In genomic region chr15:81845724-81846123, GRCm38 (mm10) we compare ENCODE assay signal across 8 mouse cellular contexts. TPM values are rescaled to one million over a fixed set of nuclear protein-coding genes. Genes with fewer than 3 reads are reported as not detected.
DNase-seq lines count a peak whose midpoint lies in the region; ATAC-seq and TF ChIP-seq lines count a peak whose summit lies in the region.

No protein-coding gene starts in this region.

- H3K27ac ChIP-seq in liver, postnatal 0 days (ENCODE audit: low read depth) = peak overlapping the region; percentile 82
- H3K27ac ChIP-seq in neural tube, embryonic 15.5 days (replicated peaks) = no peak overlapping the region

- H3K9ac ChIP-seq in liver, postnatal 0 days (replicated peaks) = no peak overlapping the region
- H3K9ac ChIP-seq in neural tube, embryonic 15.5 days (replicated peaks) = no peak overlapping the region

- no peak for TF ChIP-seq CTCF in liver, postnatal 0 days (IDR thresholded peaks at IDR 0.05; ENCODE audit: low read depth)

- WGBS in liver, postnatal 0 days (ENCODE audit: insufficient replicate concordance) = 33% methylated on average over 4 of the region's 4 CpGs
- 35% methylated on average over 4 of the region's 4 CpGs for WGBS in neural tube, embryonic 15.5 days

- peak; percentile 89 for DNase-seq in gastrocnemius, adult 18-20 months (ENCODE audit: low spot score)
- no peak for DNase-seq in gastrocnemius, postnatal 10 days
- DNase-seq in adipocyte (ENCODE audit: low spot score) = peak; percentile 77
- DNase-seq in heart, postnatal 14 days = peak; percentile 68
- peak; percentile 70 for DNase-seq in liver, postnatal 0 days
- no peak for DNase-seq in thymus, postnatal 10 days (ENCODE audit: low spot score in 2 of 2)

- H3K4me2 ChIP-seq in liver, postnatal 0 days (ENCODE audit: low read depth, low read length) = no peak overlapping the region
- H3K4me2 ChIP-seq in neural tube, embryonic 15.5 days = no peak overlapping the region

- H3K27me3 ChIP-seq in liver, postnatal 0 days (ENCODE audit: insufficient read depth, low read length) = no peaks in the 10 kb centered on the region
- H3K27me3 ChIP-seq in neural tube, embryonic 15.5 days (replicated peaks) = no peaks in the 10 kb centered on the region

- no peaks in the 10 kb centered on the region for H3K9me3 ChIP-seq in liver, postnatal 0 days (ENCODE audit: low read length)
- H3K9me3 ChIP-seq in neural tube, embryonic 15.5 days (replicated peaks) = no peaks in the 10 kb centered on the region

- peak; percentile 96 for ATAC-seq in liver, postnatal 0 days
- ATAC-seq in erythroblast, adult 5-6 weeks (replicated peaks; ENCODE audit: low FRiP score, poor library complexity, severe bottlenecking) = no peak
- no peak for ATAC-seq in neural tube, embryonic 15.5 days (ENCODE audit: low FRiP score)

- no peak overlapping the region for H3K4me3 ChIP-seq in liver, postnatal 0 days (ENCODE audit: low read depth, low read length)
- no peak overlapping the region for H3K4me3 ChIP-seq in neural tube, embryonic 15.5 days (replicated peaks)

- H3K4me1 ChIP-seq in liver, postnatal 0 days (ENCODE audit: insufficient read depth) = peaks cover 6% of the 10 kb centered on the region; the same call in 1 of the 2 replicates
- peaks cover 7% of the 10 kb centered on the region; the same call in 1 of the 2 replicates for H3K4me1 ChIP-seq in neural tube, embryonic 15.5 days

- intact Hi-C loops in heart, postnatal 14 days (cut with DNase I) = no loop called here

- H3K36me3 ChIP-seq in liver, postnatal 0 days (replicated peaks; ENCODE audit: insufficient read depth, low read length) = peaks cover 19% of the 10 kb centered on the region
- H3K36me3 ChIP-seq in neural tube, embryonic 15.5 days = peaks cover 25% of the 10 kb centered on the region

- TF ChIP-seq EP300 in liver, postnatal 0 days (IDR thresholded peaks at IDR 0.05; ENCODE audit: low read depth) = peak; percentile 47; the same call in 1 of the 2 replicates

RNA-seq across cellular contexts. Expression of gene Tob2, which starts 12.9 kb away (rescaled TPM):
- 100 to 1,000 TPM in 1 of 2 experiments, 10 to 100 TPM in 1; 89.1 to 174 TPM for total RNA-seq in gastrocnemius, adult 18-20 months (2021)
- total RNA-seq in gastrocnemius, postnatal 10 days (2021) = 10 to 100 TPM; 38.1 to 80.4 TPM
- total RNA-seq in heart, postnatal 14 days (2021) = 100 to 1,000 TPM; 119 to 131 TPM
- 10.9 and 12.3 TPM in 2 replicates for polyA plus RNA-seq in liver, postnatal 0 days (2015; fragmentation: Nextera tagmentation; extraction: Ambion mirVana)
- total RNA-seq in erythroblast, adult 5-6 weeks (2015; ENCODE audit: low replicate concordance) = 6.3 and 9.6 TPM in 2 replicates
- 5.3 and 7.2 TPM in 2 replicates for total RNA-seq in erythroblast, adult 5-6 weeks (2017; ENCODE audit: low replicate concordance)
- polyA plus RNA-seq in neural tube, embryonic 15.5 days (2015; fragmentation: Nextera tagmentation; extraction: Ambion mirVana) = 14.7 and 16.1 TPM in 2 replicates

RNA-seq across cellular contexts. Expression of gene Phf5a, which starts 26.0 kb away (rescaled TPM):
- 10 to 100 TPM; 35.5 to 35.7 TPM for total RNA-seq in gastrocnemius, adult 18-20 months (2021)
- total RNA-seq in gastrocnemius, postnatal 10 days (2021) = 10 to 100 TPM; 37.4 to 39.6 TPM
- total RNA-seq in heart, postnatal 14 days (2021) = 10 to 100 TPM; 41.4 to 44.2 TPM
- polyA plus RNA-seq in liver, postnatal 0 days (2015; fragmentation: Nextera tagmentation; extraction: Ambion mirVana) = 61.5 and 63.0 TPM in 2 replicates
- total RNA-seq in erythroblast, adult 5-6 weeks (2015; ENCODE audit: low replicate concordance) = 29.7 and 33.0 TPM in 2 replicates
- total RNA-seq in erythroblast, adult 5-6 weeks (2017; ENCODE audit: low replicate concordance) = 19.8 and 45.9 TPM in 2 replicates
- polyA plus RNA-seq in neural tube, embryonic 15.5 days (2015; fragmentation: Nextera tagmentation; extraction: Ambion mirVana) = 111 and 122 TPM in 2 replicates

RNA-seq across cellular contexts. Expression of gene Aco2, which starts 26.4 kb away (rescaled TPM):
- total RNA-seq in gastrocnemius, adult 18-20 months (2021) = 1,000 to 10,000 TPM; 1,165 to 1,199 TPM
- 100 to 1,000 TPM; 789 to 874 TPM for total RNA-seq in gastrocnemius, postnatal 10 days (2021)
- total RNA-seq in heart, postnatal 14 days (2021) = 1,000 to 10,000 TPM; 2,092 to 2,100 TPM
- polyA plus RNA-seq in liver, postnatal 0 days (2015; fragmentation: Nextera tagmentation; extraction: Ambion mirVana) = 86.7 and 87.0 TPM in 2 replicates
- total RNA-seq in erythroblast, adult 5-6 weeks (2015; ENCODE audit: low replicate concordance) = 16.3 and 37.8 TPM in 2 replicates
- total RNA-seq in erythroblast, adult 5-6 weeks (2017; ENCODE audit: low replicate concordance) = 29.7 and 59.3 TPM in 2 replicates
- polyA plus RNA-seq in neural tube, embryonic 15.5 days (2015; fragmentation: Nextera tagmentation; extraction: Ambion mirVana) = 295 and 298 TPM in 2 replicates

RNA-seq across cellular contexts. Expression of gene Tef, which starts 43.5 kb away (rescaled TPM):
- 100 to 1,000 TPM; 124 to 160 TPM for total RNA-seq in gastrocnemius, adult 18-20 months (2021)
- 100 to 1,000 TPM; 127 to 130 TPM for total RNA-seq in gastrocnemius, postnatal 10 days (2021)
- total RNA-seq in heart, postnatal 14 days (2021) = 10 to 100 TPM; 69.3 to 93.0 TPM
- 14.0 and 16.3 TPM in 2 replicates for polyA plus RNA-seq in liver, postnatal 0 days (2015; fragmentation: Nextera tagmentation; extraction: Ambion mirVana)
- total RNA-seq in erythroblast, adult 5-6 weeks (2015; ENCODE audit: low replicate concordance) = 0.38 and 2.3 TPM in 2 replicates
- total RNA-seq in erythroblast, adult 5-6 weeks (2017; ENCODE audit: low replicate concordance) = 0.98 and 2.0 TPM in 2 replicates
- polyA plus RNA-seq in neural tube, embryonic 15.5 days (2015; fragmentation: Nextera tagmentation; extraction: Ambion mirVana) = 20.5 and 21.0 TPM in 2 replicates

Comparison
In these comparisons a context has a peak if more than half of its experiments do, and no peak if none do; other contexts are left out.
1. DNase-seq: peak in gastrocnemius, adult 18-20 months (single experiment), adipocyte (single experiment), heart, postnatal 14 days (2 of 2) and liver, postnatal 0 days (single experiment); none in gastrocnemius, postnatal 10 days (single experiment) and thymus, postnatal 10 days (0 of 2).
2. RNA of gene Aco2, which starts 26.4 kb away (total RNA-seq): 2,092 to 2,100 TPM in heart, postnatal 14 days, 1,165 to 1,199 TPM in gastrocnemius, adult 18-20 months and 789 to 874 TPM in gastrocnemius, postnatal 10 days; 16.3 to 59.3 TPM in erythroblast, adult 5-6 weeks; every median in the first group is over 10 times any median in the second.